Mouse (Mus musculus) brain, embryonic 14.5 days (tissue): ENCODE data around the gene Orai2.

Experiments
- CTCF ChIP-seq: fragments of 200-500 bp; IDR thresholded peaks from 2 replicates; pipeline ENCODE4 v1.5.1; 2012; ENCODE audit warnings: inconsistent platforms, mild to moderate bottlenecking, moderate library complexity, borderline replicate concordance; ENCODE audit not compliant: insufficient read depth, insufficient read length; ENCODE audit errors: extremely low read depth
- POLR2A ChIP-seq: fragments of 200-500 bp; IDR thresholded peaks from 2 replicates; pipeline ENCODE4 v1.6.1; 2012; ENCODE audit warnings: mild to moderate bottlenecking, inconsistent platforms, borderline replicate concordance; ENCODE audit not compliant: poor library complexity, insufficient read depth, insufficient read length, severe bottlenecking; ENCODE audit errors: extremely low read depth

GRCm38 (mm10) chr5:136136292-136136990 lies 34.1 kb downstream of the Orai2 start:
- TF ChIP-seq POLR2A (no peak), CTCF (no peak)
